Mouse (Mus musculus) embryonic facial prominence, embryonic 14.5 days (tissue): ENCODE measurements at regions not wholly inside any gene's neighbourhood (a gene's known extent, or its start where the extent isn't known, plus 50 kb on each side); places are given as distances from the start of the nearest gene placed in this dataset.

ENCODE experiments used
- ATAC-seq: fragments of 200-750 bp; cut with Nextera tagmentation; 2 replicates; pipeline ENCODE4 v1.8.0; 2017; ENCODE audit warnings: low read depth, moderate number of reproducible peaks, moderate TSS enrichment
- DNase-seq: peaks from one replicate; pipeline ENCODE4 v3.0.0-alpha.2; 2015; ENCODE audit warnings: low spot score
- H3K27ac ChIP-seq: fragments of 300-500 bp; sonication (generic); replicated peaks from 2 replicates; pipeline ENCODE4 v1.5.1; 2014; ENCODE audit warnings: low read depth, mild to moderate bottlenecking, low read length, moderate library complexity
- H3K27me3 ChIP-seq: fragments of 300-500 bp; sonication (generic); replicated peaks from 2 replicates; pipeline ENCODE4 v1.6.1; 2014; ENCODE audit warnings: low read length; ENCODE audit not compliant: control insufficient read depth, insufficient read depth
- H3K36me3 ChIP-seq: fragments of 300-500 bp; sonication (generic); 2 replicates; pipeline ENCODE4 v1.6.1; 2014; ENCODE audit warnings: low read length, mixed read lengths; ENCODE audit not compliant: control insufficient read depth, insufficient read depth
- H3K4me1 ChIP-seq: fragments of 300-500 bp; sonication (generic); 2 replicates; pipeline ENCODE4 v1.6.1; 2014; ENCODE audit warnings: antibody characterized with exemption, low read length; ENCODE audit not compliant: control insufficient read depth, insufficient read depth
- H3K4me2 ChIP-seq: fragments of 300-500 bp; sonication (generic); 2 replicates; pipeline ENCODE4 v1.6.1; 2014; ENCODE audit warnings: low read depth, mild to moderate bottlenecking, low read length, moderate library complexity, mixed read lengths
- H3K4me3 ChIP-seq: fragments of 300-500 bp; sonication (generic); 2 replicates; pipeline ENCODE4 v1.5.1; 2014; ENCODE audit warnings: low read depth, mild to moderate bottlenecking, low read length
- H3K9ac ChIP-seq: fragments of 300-500 bp; sonication (generic); 2 replicates; pipeline ENCODE4 v1.6.1; 2014; ENCODE audit warnings: low read depth, mild to moderate bottlenecking, low read length, moderate library complexity, mixed read lengths
- H3K9me3 ChIP-seq: fragments of 300-500 bp; sonication (generic); 2 replicates; pipeline ENCODE4 v1.6.1; 2016; ENCODE audit warnings: low read length; ENCODE audit not compliant: control insufficient read depth
- WGBS: fragments of 180-500 bp; shearing (Covaris S2); extraction: QIAGEN DNeasy Blood & Tissue Kit; methylation state at CpG from one replicate; pipeline ENCODE4 v1.1.7; 2014; 5-methylcytosine and 5-hydroxymethylcytosine counted together

DNA sequence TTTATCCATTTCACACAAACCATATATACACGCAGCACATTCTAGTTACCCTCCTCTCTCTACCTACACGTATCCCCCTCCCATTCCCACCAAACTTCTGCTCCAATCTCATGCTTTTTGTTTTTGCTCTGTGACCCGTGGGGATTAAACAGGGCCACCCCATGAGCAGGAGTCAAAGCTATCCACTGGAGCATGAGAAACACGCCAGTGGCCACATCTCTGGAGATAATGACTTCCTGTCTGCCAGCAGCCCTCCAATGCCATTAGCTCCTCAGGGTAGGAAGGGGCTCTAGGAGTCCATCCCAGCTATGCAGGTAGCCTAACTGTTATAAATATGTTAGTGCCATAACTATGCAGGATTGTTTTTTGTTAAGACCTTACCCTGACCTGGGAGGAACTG, 141.9 kb upstream of the Grb10 start:
- Histone ChIP-seq H3K4me2 (no peak overlapping the region), H3K36me3 (no peaks in the 10 kb centered on the region), H3K27ac (no peak overlapping the region), H3K4me3 (no peak overlapping the region), H3K4me1 (no peaks in the 10 kb centered on the region), H3K9ac (no peak overlapping the region), H3K9me3 (no peaks in the 10 kb centered on the region), H3K27me3 (no peaks in the 10 kb centered on the region)
- whole genome bisulfite sequencing, result 51% methylated on average over 4 of the region's 4 CpGs
- no peak for ATAC-seq
- DNase-seq, result peak; percentile 28

DNA sequence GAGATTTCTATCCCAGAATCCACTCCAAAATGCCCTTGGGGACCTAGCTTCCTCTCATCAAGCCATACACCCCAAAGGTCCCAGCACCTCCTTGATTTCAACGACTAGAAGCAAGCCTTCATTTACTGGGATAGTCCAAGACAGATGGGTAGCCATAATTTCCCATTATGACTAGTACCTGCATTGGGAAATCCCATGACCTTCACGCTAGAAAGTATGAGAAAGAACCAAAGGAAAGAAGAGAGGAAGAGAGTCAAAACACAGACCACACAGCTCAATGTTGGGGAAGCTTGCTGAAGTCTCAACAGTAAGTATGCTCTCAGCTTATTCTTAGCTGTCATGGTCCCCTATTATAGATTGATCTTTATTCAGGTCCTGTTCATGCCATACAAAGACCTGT, 133.9 kb upstream of the Grb10 start:
- 79% methylated on average over 2 of the region's 2 CpGs for WGBS
- Histone ChIP-seq H3K4me3 (no peak overlapping the region), H3K27me3 (no peaks in the 10 kb centered on the region), H3K27ac (no peak overlapping the region), H3K9ac (no peak overlapping the region), H3K4me2 (no peak overlapping the region), H3K36me3 (no peaks in the 10 kb centered on the region), H3K4me1 (no peaks in the 10 kb centered on the region), H3K9me3 (no peaks in the 10 kb centered on the region)
- DNase-seq (no peak), ATAC-seq (no peak)

DNA sequence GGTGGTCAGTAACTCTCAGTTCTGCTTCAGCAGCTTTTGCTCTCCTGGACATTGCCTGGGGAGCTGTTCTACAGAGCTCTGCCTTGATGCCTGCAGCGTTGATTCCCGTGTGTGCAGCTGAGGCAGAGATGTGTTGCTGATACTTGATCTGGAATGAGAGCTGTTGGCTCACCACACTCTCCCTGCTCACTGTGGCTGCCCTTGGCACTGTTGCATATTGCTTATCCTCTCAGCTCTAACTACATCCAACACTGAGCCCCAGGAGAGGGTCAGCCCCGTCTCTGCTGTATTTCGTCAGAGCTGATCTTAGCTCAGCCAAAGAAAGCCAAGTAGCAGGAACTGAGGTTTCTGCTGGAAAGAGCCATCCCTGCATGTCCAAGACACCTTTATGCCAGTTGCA, 132.8 kb upstream of the Grb10 start:
- 52% methylated on average over 4 of the region's 4 CpGs for WGBS
- no peaks in the 10 kb centered on the region for H3K4me1 ChIP-seq
- H3K27ac ChIP-seq, result no peak overlapping the region
- H3K9me3 ChIP-seq, result no peaks in the 10 kb centered on the region
- no peaks in the 10 kb centered on the region for H3K36me3 ChIP-seq
- DNase-seq, result peak; percentile 40
- H3K4me3 ChIP-seq, result no peak overlapping the region
- ATAC-seq, result 0 out of 2 replicates have a peak, but pooled peaks have one; percentile 37
- no peak overlapping the region for H3K4me2 ChIP-seq
- H3K27me3 ChIP-seq, result no peaks in the 10 kb centered on the region
- no peak overlapping the region for H3K9ac ChIP-seq

DNA sequence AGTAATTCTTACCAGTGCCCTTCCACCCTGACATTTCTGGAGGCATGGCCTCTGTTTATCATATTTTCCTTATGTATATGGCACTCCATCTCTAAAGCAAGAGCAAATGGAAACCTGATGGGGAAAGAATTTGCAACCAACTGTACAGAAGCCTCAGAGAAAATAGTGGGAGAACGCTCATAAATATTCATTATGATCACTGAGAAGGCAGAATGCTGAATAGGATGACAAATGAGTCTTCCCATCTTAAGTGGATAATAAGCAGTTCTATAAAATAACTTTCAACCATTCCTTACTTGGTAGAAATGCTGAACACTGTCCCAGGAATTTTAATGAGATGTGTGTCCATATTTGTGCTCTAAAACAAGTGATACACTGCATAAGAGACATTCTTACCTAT, 129.9 kb upstream of the Grb10 start:
- Histone ChIP-seq H3K27me3 (no peaks in the 10 kb centered on the region), H3K4me2 (no peak overlapping the region), H3K4me3 (no peak overlapping the region), H3K9ac (no peak overlapping the region), H3K36me3 (no peaks in the 10 kb centered on the region), H3K27ac (no peak overlapping the region), H3K9me3 (no peaks in the 10 kb centered on the region), H3K4me1 (no peaks in the 10 kb centered on the region)
- ATAC-seq (no peak), DNase-seq (no peak)
- 86% methylated on average over 1 of the region's 1 CpGs for WGBS
